Mouse (Mus musculus): Measurements from ENCODE around the gene Lasp1.

Gene Lasp1

GRCm38 (mm10) chr11:97880362-97880761 is 81.6 kb downstream of the Lasp1 start:
- no peak for DNase-seq

GRCm38 (mm10) chr11:97883542-97883917 is 84.7 kb downstream of the Lasp1 start:
- peak; percentile 74 to 82 for DNase-seq

- peak; percentile 97 to 98 for DNase-seq
Observed at GRCm38 (mm10) chr11:97883918-97884600, 85.3 kb downstream of the Lasp1 start, which contains the start of gene Fbxo47. Gene Fbxo47 (minus strand): TSS chr11:97884154.

- peak in 1 of 2 experiments; percentile 13 for DNase-seq
Observed at GRCm38 (mm10) chr11:97884601-97885185, 85.9 kb downstream of the Lasp1 start.

- DNase-seq: no peak
Observed at GRCm38 (mm10) chr11:97885296-97885915, 86.6 kb downstream of the Lasp1 start.
